Mouse (Mus musculus): ENCODE measurements at regions not wholly inside any gene's neighbourhood (a gene's known extent, or its start where the extent isn't known, plus 50 kb on each side); places are given as distances from the start of the nearest gene placed in this dataset.

GRCm38 (mm10) chr2:167759603-167760390 is 70.2 kb upstream of the Tmem189 start:
- DNase-seq (ENCODE audit: low read depth, low spot score) = no peak

GRCm38 (mm10) chr2:167757157-167757780 is 67.6 kb upstream of the Tmem189 start:
- DNase-seq (ENCODE audit: low read depth, low spot score) = no peak

- DNase-seq (ENCODE audit: low read depth, low spot score) = no peak
These were observed 67.1 kb upstream of the Tmem189 start for GRCm38 (mm10) chr2:167756721-167757120.

DNA sequence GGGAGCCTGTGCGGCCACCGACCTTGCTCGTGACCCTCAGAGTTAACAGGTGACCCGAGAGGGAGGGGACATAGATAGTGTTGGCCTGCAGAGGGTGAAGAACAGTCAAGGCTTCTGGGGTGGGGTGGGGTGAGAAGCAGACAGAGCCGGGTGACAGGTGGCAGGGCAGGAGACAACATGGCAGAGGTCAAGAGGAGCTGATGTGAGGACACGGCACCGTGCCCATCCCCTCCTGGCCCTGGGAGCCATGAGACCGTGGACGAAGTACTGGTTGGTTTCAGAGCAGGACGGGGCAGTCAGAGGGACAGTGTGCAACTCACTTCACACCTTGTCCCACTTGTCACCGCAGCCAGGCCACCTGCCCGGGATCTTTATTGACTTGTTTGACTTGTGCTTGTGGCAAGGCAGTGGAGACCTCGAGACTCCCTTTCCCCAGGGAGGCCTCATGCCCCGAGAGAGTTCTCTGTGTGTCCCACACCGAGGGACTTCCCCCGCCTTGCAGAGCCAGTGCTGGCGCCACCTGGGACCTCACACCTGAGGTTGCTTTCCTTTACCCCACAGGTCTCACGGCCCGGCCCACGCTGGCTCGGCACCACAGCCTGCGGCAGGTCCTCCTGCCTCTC is 65.4 kb upstream of the Tmem189 start:
- no peak for DNase-seq (ENCODE audit: low read depth, low spot score)

DNA sequence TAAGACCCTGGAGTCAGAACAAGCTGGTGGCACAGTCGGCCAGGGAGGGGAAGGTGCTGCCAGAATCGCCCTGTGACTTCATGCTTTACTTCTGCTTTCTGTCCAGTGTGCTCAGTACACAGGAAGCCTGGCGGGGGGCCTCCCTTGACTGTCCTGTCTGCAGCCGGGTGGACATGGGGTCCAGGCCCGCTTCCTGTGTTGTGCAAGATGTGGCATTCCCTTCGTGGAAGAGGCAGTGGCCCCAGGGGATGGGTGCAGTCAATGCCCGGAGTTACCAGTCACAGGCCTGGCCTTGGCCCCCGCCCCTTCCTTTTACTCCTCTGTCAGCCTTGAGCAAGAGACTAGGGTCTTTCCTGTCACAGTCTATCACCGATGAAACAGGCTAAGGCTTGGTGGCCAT is 64.3 kb upstream of the Tmem189 start:
- DNase-seq (ENCODE audit: low read depth, low spot score) = no peak

GRCm38 (mm10) chr2:167752805-167753556 is 63.4 kb upstream of the Tmem189 start:
- peak; percentile 59 for DNase-seq (ENCODE audit: low read depth, low spot score)

DNA sequence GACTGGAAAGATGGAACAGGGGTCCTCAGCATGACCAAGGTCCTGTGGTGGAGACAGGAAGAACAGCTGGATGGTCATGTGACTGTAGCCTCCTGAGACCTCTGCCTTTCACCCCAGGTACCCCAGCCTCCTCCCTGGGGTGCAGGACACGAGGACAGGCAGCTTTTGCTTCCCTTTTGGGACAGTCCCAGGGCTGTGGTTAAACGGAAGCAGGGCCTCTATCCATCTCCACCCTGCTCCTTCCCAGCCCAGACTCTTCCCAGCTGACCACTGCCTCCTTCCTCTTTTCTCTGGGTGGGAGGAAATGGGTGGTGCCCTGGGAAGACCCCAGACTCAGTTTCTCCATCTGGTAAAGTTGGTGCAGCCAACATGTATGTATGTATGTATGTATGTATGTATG is 62.0 kb upstream of the Tmem189 start:
- no peak for DNase-seq (ENCODE audit: low read depth, low spot score)

GRCm38 (mm10) chr2:167748297-167748696 is 58.7 kb upstream of the Tmem189 start:
- DNase-seq (ENCODE audit: low read depth, low spot score) = no peak

DNA sequence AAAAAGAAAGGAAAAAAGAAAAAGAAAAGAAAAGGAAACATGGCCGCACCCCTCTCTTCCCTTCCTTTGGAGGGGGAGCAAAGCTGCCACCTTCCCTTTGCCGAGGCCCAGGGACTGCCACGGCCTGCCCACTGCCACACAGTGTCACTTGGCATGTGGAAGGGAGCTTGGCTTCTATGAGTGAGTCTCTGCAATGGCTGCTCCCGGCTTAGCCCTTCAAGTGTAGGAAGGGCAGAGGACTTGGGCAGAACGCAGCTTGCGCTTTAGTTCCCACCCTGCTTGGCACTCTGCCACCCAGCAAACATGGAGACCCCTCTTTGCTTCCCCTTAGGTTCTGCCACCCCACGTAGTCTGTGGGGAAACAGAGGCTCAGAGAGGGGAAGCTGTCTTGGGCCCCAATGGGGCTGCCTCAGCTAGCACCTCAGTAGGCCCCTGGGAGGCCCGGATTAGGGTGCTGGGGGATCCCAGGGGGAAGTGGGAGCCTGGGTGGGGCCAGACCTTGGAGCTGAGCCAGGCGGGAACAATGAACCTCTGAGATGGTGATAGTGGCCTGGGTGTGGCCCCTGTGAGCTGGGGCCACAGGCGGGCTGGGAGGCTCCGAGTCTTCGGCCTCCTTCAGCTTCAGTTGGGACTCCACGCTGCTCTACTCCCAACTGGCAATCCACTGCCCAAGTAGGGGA is 57.7 kb upstream of the Tmem189 start:
- DNase-seq (ENCODE audit: low read depth, low spot score) = peak; percentile 25

- no peak for DNase-seq (ENCODE audit: low read depth, low spot score)
These were observed 56.7 kb upstream of the Tmem189 start for GRCm38 (mm10) chr2:167746344-167746743.

- no peak for DNase-seq (ENCODE audit: low read depth, low spot score)
These were observed 55.8 kb upstream of the Tmem189 start for GRCm38 (mm10) chr2:167745409-167745808.

DNA sequence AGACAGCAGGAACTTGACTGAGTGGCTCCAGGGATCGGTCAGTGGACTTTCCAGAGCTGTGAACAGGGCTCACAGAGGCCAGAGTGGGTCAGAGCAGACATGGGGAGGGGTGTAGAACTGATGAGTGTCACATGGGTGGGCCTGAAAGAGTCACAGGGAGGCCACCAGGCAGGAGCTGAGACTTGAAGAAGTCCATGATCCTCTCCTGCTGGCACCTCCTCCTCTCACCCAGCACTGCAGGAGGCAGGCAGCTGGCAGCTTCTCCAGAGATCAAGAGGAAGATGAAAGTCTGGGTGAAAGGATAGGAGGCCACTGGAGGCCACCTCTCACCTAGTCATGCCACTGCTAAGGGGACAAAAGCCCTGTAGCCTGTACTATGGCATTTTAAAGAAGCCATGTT is 54.5 kb upstream of the Tmem189 start:
- DNase-seq (ENCODE audit: low read depth, low spot score) = no peak

DNA sequence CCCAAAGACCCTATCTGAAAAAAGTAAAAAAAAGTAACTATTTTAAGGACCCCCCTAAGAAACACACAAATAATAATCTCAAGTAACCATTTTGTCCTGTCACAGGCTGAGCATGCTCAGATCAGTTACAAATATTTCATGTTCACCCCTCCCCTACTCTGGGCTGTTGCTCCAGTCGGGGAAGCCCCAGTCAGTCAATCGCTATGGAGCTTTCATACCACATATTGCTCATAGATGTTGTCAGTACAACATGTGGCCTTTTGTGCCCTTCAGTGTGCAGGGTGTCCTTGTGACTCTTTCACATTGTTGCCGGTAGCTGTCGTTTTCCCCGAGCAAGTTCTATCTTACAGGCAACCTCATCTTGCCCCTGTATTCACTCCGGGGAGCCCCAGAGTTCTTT is 52.9 kb upstream of the Tmem189 start:
- DNase-seq (ENCODE audit: low read depth, low spot score) = no peak

GRCm38 (mm10) chr2:167740516-167741189 is 51.0 kb upstream of the Tmem189 start:
- DNase-seq (ENCODE audit: low read depth, low spot score) = no peak

All from ZHBTc4 (cell line).